Mouse (Mus musculus) cerebellum, postnatal 10 days (tissue): ENCODE results near the gene Tomm7.
"Not testable (repeated sequence)": the region's sequence is repeated elsewhere in the genome, so short reads cannot be mapped to it uniquely, and the experiment has no call there.

Source experiments
- DNase-seq, 2 experiments: peaks; one replicate each; pipeline ENCODE4 v3.0.0; 2021; ENCODE audit warnings: mixed read lengths in 2 of 2

Tomm7 gene

DNA sequence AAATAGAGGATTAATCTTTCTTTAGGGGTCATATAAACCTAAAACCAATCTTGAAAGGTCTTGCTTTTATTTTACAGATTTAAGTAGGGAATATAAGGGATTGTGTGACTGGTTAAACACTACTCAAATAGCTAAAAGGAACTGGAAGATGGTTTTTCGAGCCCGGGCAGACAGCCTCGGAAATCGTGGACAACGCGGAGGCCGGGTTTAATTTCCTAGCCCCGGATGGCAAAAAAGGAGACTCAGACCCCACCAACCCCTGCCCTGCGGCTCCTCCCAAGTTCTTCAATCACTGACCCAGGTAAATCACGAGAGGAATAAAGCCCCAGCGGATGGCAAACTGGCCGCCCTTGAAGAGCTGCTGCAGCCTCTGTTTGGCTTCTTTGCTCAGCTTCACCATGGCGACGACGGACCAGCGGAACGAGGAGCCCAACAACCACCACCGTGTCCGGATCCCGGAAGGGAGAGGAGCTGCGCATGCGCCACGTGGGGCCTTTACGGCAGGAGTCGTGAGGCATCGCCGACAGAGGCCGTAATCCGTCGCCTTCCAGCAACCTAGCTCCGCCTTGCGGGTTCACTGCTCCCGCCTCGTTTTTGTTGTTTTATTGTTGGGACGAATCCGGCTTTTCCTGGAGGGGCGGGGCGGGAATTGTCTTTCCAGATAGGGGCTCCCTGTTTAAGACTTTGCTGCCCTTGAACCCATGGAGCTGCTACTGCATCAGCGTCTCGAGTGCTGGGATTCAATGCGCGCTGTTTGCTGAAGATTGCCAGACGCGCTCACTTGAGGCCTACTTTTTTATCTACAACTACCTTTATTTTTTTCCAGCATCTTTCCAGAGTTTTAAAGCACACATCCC, at the start of gene Tomm7:
TSS of gene Tomm7 (minus strand) at position 488 of the 857 bp plus-strand sequence.
- peak; percentile 97 to 98 for DNase-seq

DNA sequence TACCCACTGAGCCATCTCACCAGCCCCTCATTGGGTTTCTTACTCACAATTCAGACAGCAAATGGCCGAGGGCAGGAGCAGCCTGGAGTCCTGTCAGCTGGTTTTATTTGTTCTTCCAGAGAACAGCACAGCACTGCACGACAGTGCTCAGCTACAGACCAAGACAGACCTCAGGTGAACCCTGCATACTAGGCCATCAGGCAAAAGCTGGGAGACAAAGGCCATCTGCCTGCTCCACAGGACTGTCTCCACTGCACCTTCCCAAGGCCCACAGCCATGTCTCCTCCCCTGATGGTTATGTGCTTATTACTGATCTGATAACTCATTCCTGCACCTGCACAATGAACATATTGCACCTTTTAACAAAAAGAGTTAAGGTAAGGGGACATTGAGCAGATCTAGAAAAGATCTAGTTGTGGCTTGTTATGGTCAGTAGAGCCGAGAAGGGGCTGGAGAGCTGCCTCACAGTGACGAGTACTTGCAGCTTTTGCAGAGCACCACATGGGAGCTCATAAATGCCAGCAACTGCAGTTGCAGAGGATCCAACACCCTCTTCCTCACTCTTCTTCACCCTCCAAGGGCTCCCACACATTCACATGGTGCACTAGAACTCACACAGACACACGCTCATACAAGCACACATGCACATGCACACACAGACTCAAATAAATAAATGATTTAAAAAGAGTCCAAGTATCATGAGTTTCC, 49.3 kb upstream of the Tomm7 start:
- peak; percentile 76 to 80 for DNase-seq

DNA sequence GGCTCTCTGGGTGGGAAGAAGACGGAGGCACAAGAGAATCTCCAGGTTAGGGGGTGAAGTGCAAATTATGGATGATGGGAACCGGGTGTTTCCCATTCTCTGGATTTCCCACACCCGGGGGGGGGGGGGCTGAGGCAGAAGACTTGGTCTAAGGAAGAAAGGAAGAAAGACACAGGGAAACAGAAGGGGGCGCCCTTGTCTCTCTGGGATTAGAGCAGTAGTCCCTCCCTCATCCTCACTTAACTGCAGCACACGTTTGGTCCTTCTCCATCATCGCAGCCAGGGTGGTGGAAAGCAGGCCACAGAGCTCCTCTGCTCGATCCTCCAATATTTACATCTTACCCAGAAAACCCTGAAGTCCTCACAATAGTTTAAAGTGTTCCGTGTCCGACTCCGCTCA, 46.8 kb upstream of the Tomm7 start:
- peak; percentile 88 to 91 for DNase-seq

DNA sequence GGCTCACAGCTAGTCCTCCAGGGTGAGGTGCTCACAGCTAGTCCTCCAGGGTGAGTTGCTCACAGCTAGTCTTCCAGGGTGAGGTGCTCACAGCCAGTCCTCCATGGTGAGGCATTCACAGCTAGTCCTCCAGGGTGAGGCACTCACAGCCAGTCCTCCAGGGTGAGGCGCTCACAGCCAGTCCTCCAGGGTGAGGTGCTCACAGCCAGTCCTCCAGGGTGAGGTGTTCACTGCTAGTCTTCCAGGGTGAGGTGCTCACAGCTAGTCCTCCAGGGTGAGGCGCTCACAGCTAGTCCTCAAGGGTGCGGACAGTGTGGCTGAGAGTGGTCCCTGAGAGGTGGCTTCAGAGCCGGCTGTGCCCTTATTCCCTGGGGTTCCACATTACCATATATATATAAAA, 45.5 kb upstream of the Tomm7 start:
- DNase-seq: no peak

DNA sequence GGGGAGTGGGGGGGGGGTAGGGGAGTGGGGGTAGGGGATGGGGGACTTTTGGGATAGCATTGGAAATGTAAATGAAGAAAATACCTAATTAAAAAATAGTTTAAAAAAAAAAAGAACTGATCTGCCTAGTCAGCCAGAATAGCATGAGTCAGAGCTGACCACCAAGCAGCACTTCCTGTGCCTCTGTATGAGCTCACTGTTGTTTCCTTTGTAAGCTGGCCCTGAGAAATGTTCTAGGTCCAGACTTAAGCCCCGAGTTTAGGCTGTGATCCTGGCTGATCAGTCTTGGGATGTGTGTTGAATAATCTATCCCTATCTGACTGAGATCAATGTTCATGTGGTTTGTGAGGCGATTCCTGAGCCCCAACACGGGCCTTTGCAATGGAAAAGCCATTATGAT, 43.1 kb upstream of the Tomm7 start:
- DNase-seq: no peak

DNA sequence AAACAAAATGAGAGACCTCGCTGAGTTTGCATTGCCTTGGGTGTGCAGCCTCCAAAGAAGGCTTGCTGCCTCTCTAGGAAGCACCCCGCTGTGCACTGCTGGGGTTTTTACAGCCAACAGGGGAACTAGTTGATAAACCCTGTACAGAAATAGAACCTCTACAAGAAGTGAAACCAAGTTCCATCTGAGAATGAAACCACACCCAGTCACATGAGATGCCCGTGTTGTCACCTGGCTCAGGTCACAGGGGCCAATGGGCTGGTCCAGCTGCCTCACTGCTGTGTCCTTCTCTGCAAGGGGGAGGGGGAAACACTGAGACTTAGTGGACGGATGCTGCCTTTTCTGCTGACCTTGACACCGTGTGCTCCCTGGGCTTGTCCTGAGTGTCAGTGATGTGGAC, 30.5 kb upstream of the Tomm7 start:
- DNase-seq: no peak

DNA sequence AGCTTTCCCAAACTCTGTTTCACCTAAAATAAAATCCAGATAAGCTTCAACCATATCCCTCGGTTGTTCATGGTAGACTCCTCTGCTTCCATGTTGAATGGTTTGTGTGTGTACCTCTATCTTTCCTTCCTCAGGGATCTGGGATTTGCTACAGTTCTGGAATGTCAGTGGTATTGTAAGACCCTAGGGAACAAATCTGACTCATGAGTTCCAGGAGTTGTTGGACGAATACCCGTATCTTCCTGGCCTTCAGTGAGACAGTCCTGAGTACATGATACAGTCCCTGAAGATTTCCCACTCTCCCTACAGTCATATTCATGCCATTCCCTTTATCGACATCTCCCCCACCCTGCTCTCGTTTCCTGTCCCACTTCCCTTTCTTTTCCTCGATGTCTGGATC, 28.6 kb upstream of the Tomm7 start:
- DNase-seq: no peak

DNA sequence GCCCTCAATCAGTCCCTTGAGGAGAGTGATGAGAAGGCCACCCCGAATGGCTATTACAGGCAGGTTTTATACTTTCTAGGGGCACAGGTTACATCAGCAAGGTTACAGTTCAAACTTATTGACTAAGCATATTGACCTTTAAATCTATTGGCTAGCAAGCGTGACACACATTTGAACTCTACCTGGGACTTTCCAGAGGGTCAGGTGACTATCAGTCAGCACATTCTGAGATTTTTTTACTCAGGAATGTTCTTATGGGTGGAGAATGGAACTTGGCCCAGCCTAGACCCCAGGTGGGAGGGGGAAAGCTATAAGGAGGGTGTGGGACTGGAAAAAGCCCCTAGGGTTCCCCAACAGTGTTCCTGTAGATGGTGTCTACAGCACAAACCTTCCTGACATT, 27.4 kb upstream of the Tomm7 start:
- DNase-seq: not testable (repeated sequence)

DNA sequence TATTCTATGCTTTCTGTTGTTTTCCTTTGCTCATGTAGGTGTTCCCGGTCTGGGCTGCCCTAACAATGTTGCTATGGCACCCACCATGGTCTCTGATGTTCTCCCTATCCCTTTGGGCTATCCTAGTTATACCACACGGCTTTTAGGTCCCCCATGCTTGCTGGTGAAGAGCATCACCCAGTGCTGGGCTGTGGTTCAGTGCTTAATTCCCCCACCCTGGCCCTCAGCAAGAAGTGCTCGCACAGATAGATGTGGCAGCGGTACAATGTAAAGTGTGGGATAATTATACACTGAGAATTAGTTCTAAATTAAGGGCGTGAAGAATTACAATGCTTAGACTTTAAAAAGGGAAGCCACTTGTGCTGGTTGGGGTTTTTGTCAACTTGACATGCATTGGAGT, 22.0 kb upstream of the Tomm7 start:
- no peak for DNase-seq

DNA sequence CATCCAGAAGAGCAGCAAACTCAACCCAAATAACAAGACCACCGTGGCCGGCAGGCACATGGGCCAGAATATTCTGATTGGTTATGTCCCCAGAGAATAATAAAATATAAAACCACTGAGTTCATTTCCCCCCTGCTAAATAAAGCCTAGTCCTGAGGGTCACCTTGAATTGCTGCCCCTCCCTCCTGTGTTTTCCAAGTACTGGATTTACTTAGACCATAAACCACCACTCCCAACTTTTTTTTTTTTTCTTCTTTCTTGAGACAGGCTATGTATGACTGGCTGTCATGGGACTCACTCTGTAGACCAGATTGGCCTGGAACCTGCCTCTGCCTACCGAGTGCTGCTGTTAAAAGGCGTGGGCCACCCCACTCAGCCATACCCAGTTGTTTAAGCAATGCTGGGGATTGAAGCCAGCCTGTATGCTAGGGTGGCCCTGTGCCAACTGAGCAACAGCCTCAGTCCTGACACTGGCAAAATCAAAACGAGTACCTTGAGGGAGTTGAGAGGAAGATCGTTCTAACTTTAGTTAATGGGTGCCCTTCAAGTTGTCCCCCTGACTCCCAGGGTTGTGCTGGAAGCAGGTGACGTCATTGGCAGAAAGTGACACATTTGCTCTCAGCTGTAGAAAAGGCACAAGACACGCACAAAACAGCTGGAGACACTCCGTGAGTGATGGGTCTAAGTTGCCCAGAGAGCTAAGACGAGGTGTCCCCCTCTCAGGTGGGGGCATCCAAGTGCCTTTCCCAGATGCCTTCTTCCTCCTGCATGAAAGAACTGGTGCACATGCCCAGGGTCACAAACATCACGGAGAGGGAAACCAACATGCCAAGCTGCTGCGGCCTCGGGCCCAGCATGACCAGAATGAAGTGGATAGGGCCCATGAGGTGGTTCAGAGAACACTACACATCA, 20.3 kb upstream of the Tomm7 start:
- DNase-seq: no peak

DNA sequence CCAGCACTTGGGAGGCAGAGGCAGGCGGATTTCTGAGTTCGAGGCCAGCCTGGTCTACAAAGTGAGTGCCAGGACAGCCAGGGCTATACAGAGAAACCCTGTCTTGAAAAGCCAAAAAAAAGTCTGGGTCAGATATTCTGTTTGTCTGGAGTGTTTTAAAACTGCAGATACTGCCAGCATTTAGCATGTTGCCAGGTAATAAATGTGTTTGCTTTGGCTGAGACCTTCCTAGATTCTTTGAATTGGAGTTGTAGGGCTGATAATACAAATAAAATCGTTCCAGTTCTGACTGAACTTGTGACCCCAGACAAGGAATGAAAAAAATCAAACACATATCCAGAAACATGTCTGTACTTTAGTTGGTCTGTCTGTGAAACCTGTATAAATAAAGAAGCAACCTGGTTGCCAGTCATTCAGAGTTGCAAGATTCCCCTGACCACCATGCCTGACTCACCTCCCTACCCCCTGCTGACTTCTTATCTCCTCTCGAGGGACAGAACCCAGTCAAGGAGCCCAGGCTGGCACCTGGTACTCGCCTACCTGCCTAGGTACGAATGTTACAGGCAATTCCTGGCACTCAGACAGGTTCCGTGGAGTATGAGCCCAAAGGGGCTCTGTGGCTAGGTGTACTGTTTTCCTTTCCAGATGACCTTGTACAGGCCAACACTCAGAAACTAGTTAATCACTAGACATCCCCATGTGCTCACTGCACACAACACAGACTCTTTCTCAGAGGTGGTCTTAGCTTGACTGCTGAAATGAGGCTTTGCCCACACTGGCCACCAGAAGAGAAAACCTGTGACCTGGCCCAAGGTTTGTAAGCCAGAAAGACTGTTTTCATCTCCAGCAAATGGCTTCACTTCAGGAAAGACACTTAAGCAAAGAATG, 19.4 kb upstream of the Tomm7 start:
- DNase-seq: no peak

DNA sequence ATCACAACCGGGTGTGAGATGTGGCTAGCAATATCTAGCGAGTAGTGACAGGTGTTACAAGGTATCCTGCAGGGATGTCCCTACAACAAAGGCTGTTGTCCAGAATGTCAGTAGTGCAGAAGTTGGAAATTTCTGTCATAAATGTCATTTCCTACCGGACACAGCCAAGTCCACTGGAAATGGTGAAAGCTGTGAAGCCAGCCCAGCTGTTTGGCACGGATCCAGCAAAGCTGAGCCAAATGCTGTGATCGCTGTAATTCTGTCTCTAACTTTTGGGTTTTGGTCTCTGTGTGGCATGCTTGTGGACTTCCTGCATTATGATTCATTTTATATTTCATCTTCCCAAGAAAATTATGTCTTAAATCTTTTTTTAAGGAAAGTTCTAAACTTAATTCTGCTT, 18.3 kb upstream of the Tomm7 start:
- DNase-seq: peak; percentile 28

DNA sequence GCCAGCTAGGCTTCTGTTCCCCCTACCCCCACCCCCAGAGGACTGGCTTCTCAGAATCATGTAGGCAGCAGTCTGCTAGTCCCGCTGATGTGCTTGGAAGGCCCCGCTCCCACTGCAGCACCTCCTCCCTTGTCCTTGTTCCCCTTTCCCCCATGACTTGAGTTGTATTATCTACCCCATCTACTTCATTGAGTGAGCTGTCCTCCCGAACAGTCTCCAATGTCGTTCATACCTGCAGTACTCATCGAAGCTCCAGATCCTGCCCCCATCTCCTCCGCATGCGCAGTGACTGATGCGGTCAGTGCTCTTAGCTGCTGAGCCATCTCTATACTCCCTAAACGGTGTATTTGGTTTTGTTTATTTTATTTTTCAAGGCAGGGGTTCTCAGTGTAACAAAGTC, 17.8 kb upstream of the Tomm7 start:
- no peak for DNase-seq

DNA sequence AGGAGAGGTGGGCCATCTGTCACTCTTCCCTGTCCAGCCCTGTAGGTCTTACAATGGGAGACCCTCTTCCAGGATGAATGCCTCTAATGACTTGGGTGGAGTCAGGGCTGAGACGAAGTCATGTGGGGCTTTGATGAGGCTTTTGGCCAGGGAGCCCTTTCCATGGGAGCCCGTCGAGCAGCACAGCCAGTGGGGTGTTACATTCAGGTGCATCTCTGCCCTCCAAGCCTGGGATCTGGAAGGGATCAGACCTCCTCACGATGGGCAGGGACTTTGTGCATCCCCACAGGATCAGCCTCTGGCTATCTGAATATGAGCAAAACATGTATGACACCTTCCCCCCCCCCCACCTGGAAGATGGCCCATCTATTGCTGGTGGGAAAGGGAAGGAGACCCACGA, 15.9 kb upstream of the Tomm7 start:
- no peak for DNase-seq

DNA sequence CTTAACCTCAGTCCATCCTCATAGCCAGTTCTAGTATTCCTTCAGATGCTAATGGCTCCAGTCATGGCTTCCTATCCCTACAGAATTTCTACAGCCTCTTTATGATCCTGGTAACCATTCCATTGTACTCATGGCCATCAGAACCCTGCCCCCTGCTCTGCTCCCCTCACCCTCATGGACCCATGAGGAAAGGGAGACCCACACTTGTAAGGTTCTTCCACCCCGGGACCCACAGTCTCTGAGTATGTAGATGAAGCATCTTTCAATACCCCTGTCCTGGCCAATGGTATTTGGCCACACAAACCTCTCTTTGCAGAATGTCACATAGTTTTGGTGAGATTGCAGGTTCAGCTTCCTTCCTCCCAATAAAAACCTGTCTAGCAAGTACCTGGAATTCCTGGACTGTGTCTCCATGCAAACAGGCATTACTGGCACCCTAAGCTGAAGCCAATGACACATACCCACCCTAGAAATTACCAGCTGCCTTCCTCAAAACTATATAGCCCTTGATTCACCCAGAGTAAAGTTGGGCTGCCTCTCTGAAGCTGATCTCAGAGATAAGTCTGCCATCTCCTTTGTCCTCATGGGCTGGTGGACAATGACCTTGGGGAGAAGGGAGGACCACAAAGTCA, 15.2 kb upstream of the Tomm7 start:
- no peak for DNase-seq

DNA sequence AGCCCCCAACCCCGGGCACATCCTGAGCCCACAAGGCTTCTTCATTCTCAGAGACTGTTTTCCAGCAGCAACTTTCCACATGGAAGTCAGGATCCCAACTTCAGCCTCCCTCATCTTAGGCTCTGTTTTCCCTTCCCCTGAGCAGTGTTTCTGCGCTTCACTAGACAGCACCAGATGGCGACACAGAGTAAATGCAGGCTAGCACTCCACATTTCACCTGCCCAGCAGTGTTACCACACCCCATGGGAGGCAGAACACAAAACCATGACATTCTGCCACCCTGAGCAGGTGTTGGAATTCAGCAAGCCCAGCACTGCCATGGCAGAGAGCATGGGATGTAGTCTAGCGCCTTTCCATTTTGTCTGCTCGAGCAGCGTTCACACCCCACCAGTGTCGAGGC, 14.7 kb upstream of the Tomm7 start:
- peak; percentile 32 to 39 for DNase-seq

DNA sequence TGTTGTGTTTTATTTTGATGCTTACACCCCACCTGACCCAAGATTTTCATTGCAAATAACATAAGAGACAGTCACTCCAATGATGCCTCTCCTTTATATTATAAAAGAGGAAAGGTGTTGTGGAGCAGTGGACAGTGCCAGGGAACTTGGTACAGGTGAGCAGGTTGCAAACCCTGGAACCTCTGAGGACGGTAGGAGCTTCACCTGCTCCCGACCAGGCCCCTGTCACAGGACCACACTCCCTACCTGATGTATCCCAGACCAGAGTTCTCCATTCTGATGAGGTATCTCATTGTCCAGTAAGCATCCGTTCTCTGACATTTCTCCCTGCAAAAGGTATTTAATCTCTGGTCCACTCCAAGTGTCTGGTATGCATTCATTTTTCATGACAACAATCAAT, 14.0 kb upstream of the Tomm7 start:
- DNase-seq: no peak

DNA sequence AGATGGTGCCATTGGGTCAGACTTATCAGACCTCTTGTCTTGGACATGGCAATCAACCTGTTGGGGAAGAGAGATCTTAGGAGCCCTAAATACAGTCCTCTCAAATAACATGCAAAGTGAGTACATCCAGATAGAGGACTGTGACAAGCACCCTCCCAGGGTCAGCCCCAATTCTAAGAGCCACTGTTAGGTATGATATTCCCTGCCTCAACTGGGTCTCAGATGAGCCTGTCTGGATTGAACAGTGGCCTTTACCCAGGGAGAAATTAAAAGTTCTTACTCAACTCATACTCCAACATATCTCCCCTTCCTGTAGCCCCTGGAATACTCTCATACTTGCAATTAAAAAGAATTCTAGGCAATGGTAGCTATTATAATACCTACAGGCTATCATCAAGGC, 13.2 kb upstream of the Tomm7 start:
- no peak for DNase-seq

DNA sequence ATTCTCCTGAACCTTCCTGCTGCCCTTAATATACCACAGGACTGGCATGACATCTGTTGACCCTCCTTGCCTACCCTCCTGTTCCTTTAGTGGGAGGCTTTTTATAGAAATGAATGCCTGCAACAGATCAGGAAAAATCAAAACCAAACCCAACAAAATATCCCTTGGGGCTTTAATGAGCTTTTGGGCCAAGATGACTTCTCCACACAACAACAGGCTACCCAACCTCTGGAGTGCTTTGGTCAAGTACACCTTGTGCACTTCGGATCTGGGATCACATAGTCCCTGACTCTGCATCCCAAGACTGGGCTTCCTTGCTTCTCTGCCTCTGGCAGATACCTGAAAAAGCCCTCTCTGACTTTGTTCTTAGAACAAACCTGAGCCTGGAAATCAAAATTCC, 12.2 kb upstream of the Tomm7 start:
- no peak for DNase-seq

DNA sequence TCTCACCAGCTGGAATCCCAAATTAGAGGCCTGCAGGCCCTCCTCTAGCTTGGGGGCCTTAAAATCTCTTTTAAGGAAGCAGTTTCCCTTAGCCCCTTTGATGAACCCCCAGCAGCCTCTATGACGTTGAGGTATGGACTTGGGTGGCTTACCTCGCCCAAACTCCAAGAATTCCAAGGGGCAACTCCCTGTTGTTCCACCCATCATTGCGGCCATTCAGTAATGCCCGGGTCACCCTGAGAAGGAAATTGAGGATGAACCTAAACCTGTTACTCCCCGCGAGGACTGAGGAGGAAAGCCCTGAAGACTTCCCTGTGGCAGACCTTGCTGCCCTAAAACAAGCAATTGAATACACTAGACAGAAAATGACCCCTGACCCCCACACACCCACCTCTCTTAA, 11.5 kb upstream of the Tomm7 start:
- DNase-seq: no peak

DNA sequence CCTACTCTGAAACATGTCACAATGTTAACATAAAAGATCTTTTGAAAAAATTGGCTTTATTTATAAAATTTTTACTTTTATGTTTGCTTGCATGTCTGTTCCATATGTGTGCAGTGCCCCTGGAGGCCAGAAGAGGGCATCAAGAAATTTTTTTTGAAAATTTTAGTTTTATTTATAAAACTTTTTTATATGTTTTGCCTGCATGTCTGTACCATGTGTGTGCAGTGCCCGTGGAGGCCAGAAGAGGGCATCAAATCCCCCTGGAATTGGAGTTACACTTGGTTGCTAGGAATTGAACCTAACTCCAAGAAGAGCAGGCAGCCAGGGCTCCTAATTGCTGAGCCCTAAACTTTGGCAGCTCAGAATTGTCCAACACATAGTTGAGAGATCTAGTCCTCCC, 9.0 kb upstream of the Tomm7 start:
- peak; percentile 37 to 39 for DNase-seq

DNA sequence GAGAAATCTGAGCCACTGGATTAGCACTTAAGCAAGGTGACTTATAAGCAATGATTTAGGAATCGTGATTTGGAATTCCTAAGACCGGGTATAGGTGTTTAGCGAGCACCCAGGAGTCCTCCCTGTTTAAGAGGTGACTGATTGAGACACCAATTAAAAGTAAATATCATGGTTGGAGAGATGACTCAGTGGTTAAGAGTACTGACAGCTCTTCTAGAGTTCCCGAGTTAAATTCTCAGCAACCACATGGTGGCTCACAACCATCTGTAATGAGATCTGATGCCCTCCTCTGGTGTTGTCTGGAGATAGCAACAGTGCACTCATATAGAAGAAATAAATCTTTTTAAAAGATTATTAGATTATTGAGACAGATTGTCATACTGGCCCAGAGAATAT, 7.2 kb upstream of the Tomm7 start:
- DNase-seq: not testable (repeated sequence)
